Mouse (Mus musculus) erythroblast, embryonic 14.5 days (primary cell): Measurements from ENCODE around the gene Clec4a1. TPM values are rescaled to one million over a fixed set of nuclear protein-coding genes. Genes with fewer than 3 reads are reported as not detected.
A peak's percentile ranks its signal among the peaks of the same experiment; 100 is the strongest.

Experiments used
- H3K27me3 ChIP-seq: 2 replicates; pipeline ENCODE4 v1.6.1; 2012; ENCODE audit warnings: inconsistent platforms; ENCODE audit not compliant: control insufficient read depth
- H3K36me3 ChIP-seq: 2 replicates; pipeline ENCODE4 v1.6.1; 2012; ENCODE audit warnings: mild to moderate bottlenecking, inconsistent platforms; ENCODE audit not compliant: control insufficient read depth
- H3K4me1 ChIP-seq: 2 replicates; pipeline ENCODE4 v1.6.1; 2012; ENCODE audit warnings: inconsistent platforms; ENCODE audit not compliant: control insufficient read depth
- H3K4me3 ChIP-seq: replicated peaks from 2 replicates; pipeline ENCODE3; 2012; ENCODE audit warnings: moderate library complexity, mild to moderate bottlenecking, inconsistent platforms
- H3K9me3 ChIP-seq: 2 replicates; pipeline ENCODE4 v1.6.1; 2012; ENCODE audit warnings: low read length, inconsistent platforms, mixed read lengths; ENCODE audit not compliant: control insufficient read depth
- GATA1 ChIP-seq: IDR thresholded peaks from 2 replicates; pipeline ENCODE4 v1.6.1; 2012; ENCODE audit warnings: low read length, inconsistent platforms, mixed read lengths
- TAL1 ChIP-seq: IDR thresholded peaks from 3 replicates; pipeline ENCODE4 v1.6.1; 2012; ENCODE audit warnings: low read length, inconsistent platforms, mixed read lengths
- polyA plus RNA-seq: library from polyadenylated mRNA; stranded (reverse); fragments of >175 nt; gene quantifications from 2 replicates; pipeline ENCODE4 v1.2.3, GENCODE M21; 2012

Gene Clec4a1
- polyA plus RNA-seq: not detected in 2 replicates

GRCm38 (mm10) chr6:122921451-122921850, at the start of gene Clec4a1:
Gene Clec4a1 (plus strand): TSS chr6:122921848.
- no peak for TF ChIP-seq TAL1
- no peak for TF ChIP-seq GATA1
- H3K36me3 ChIP-seq: no peaks in the 10 kb centered on the region
- no peak within 1 kb of the TSS for H3K4me3 ChIP-seq
- H3K9me3 ChIP-seq: peaks cover 2% of the 10 kb centered on the region; the same call in 1 of the 2 replicates
- H3K27me3 ChIP-seq: no peaks in the 10 kb centered on the region
- no peaks in the 10 kb centered on the region for H3K4me1 ChIP-seq

GRCm38 (mm10) chr6:122872800-122873199, 48.8 kb upstream of the Clec4a1 start:
- TF ChIP-seq GATA1 (no peak), TAL1 (no peak)
- H3K36me3 ChIP-seq: peaks cover 17% of the 10 kb centered on the region
- H3K4me3 ChIP-seq: no peak overlapping the region
- no peaks in the 10 kb centered on the region for H3K27me3 ChIP-seq
- H3K9me3 ChIP-seq: no peaks in the 10 kb centered on the region
- H3K4me1 ChIP-seq: peaks cover 21% of the 10 kb centered on the region

- peaks cover 29% of the 10 kb centered on the region for H3K36me3 ChIP-seq
- no peak for TF ChIP-seq GATA1
- no peak for TF ChIP-seq TAL1
These were observed 47.6 kb upstream of the Clec4a1 start, which contains the start of gene Necap1 for GRCm38 (mm10) chr6:122873871-122874719. Gene Necap1 (plus strand): TSS chr6:122874474.

GRCm38 (mm10) chr6:122874720-122875389, 46.8 kb upstream of the Clec4a1 start:
- TF ChIP-seq TAL1: no peak
- TF ChIP-seq GATA1: no peak
- H3K36me3 ChIP-seq: peaks cover 37% of the 10 kb centered on the region
- H3K27me3 ChIP-seq: no peaks in the 10 kb centered on the region
- H3K4me3 ChIP-seq: peak overlapping the region; percentile 92
- peaks cover 21% of the 10 kb centered on the region for H3K4me1 ChIP-seq
- no peaks in the 10 kb centered on the region for H3K9me3 ChIP-seq

More at GRCm38 (mm10) chr6:122873871-122874719, 47.6 kb upstream of the Clec4a1 start, which contains the start of gene Necap1:
- H3K9me3 ChIP-seq: no peaks in the 10 kb centered on the region
- peak within 1 kb of the TSS; percentile 92 for H3K4me3 ChIP-seq
- peaks cover 21% of the 10 kb centered on the region for H3K4me1 ChIP-seq
- H3K27me3 ChIP-seq: no peaks in the 10 kb centered on the region

GRCm38 (mm10) chr6:122879141-122879735, 42.4 kb upstream of the Clec4a1 start:
- H3K4me1 ChIP-seq: peaks cover 16% of the 10 kb centered on the region
- no peak overlapping the region for H3K4me3 ChIP-seq
- TF ChIP-seq TAL1: no peak
- TF ChIP-seq GATA1: no peak
- no peaks in the 10 kb centered on the region for H3K27me3 ChIP-seq
- no peaks in the 10 kb centered on the region for H3K9me3 ChIP-seq
- H3K36me3 ChIP-seq: peaks cover 81% of the 10 kb centered on the region

- H3K4me1 ChIP-seq: peaks cover 15% of the 10 kb centered on the region
- TF ChIP-seq TAL1: no peak
- no peak overlapping the region for H3K4me3 ChIP-seq
- H3K9me3 ChIP-seq: no peaks in the 10 kb centered on the region
- peaks cover 88% of the 10 kb centered on the region for H3K36me3 ChIP-seq
- H3K27me3 ChIP-seq: no peaks in the 10 kb centered on the region
These were observed 41.7 kb upstream of the Clec4a1 start for GRCm38 (mm10) chr6:122879781-122880505.

- Histone ChIP-seq H3K4me3 (no peak overlapping the region), H3K36me3 (peaks cover 95% of the 10 kb centered on the region), H3K9me3 (no peaks in the 10 kb centered on the region), H3K4me1 (peaks cover 2% of the 10 kb centered on the region; the same call in 1 of the 2 replicates), H3K27me3 (no peaks in the 10 kb centered on the region)
- TF ChIP-seq GATA1 (no peak), TAL1 (no peak)
These were observed 40.4 kb upstream of the Clec4a1 start for GRCm38 (mm10) chr6:122881287-122881686.

GRCm38 (mm10) chr6:122883603-122884002, 38.0 kb upstream of the Clec4a1 start:
- TF ChIP-seq TAL1: no peak
- TF ChIP-seq GATA1: no peak
- Histone ChIP-seq H3K27me3 (no peaks in the 10 kb centered on the region), H3K36me3 (peaks cover 100% of the 10 kb centered on the region), H3K4me1 (no peaks in the 10 kb centered on the region; the same call in 1 of the 2 replicates), H3K9me3 (peaks cover 3% of the 10 kb centered on the region; the same call in 1 of the 2 replicates), H3K4me3 (no peak overlapping the region)
